Mouse (Mus musculus) C3H10T1/2 (cell line): ENCODE results near the gene Dnaja3. TPM values are rescaled to one million over a fixed set of nuclear protein-coding genes. Genes with fewer than 3 reads are reported as not detected.

Source experiments
- polyA plus RNA-seq, 2 experiments: library from polyadenylated mRNA; unstranded; fragments of >200 nt; fragmentation: generic; extraction: Trizol; gene quantifications; one replicate each; pipeline ENCODE4 v1.2.1; 2012; ENCODE audit warnings: missing spikeins in 2 of 2

Gene Dnaja3
- polyA plus RNA-seq: 10 to 100 TPM in 1 of 2 experiments, 1 to 10 TPM in 1; 5.6 to 20.4 TPM

DNA sequence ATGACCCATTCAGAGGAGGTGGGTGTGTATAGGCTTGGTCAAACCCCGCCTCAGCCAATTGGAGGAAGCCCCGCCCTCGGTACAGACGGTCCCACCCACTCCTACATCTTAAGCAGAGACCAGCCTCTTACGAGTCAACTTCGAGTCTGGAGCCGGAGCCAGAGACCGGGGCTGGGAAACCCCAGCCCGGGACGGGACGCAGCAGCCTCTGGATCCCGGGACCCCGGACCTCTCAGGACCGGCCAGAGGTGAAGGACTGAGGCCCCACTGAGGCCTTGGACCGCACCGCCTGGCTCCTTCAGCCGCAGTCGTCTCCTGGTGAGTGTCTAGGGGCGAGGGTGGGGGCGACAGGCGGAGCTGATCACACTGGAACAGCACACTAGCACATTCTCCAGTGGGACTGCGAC lies at the start of gene Dnaja3, which contains the start of gene Vasn:
Dnaja3 (plus strand) TSS at position 159 of the 407 bp plus-strand sequence.
Vasn (plus strand) TSS at position 111 of the 407 bp plus-strand sequence.

GRCm38 (mm10) chr16:4593971-4594813 lies 45.6 kb upstream of the Dnaja3 start, which contains the start of gene Glis2:
Gene Glis2, plus strand, starts transcription at chr16:4594713.

GRCm38 (mm10) chr16:4624481-4625110 lies 15.2 kb upstream of the Dnaja3 start, which contains the start of gene Pam16:
Gene Pam16, minus strand, starts transcription at chr16:4624988.

GRCm38 (mm10) chr16:4679121-4680018 lies 39.6 kb downstream of the Dnaja3 start, which contains the start of gene Coro7:
Gene Coro7, minus strand, starts transcription at chr16:4679777.

GRCm38 (mm10) chr16:4718753-4719518 lies 79.1 kb downstream of the Dnaja3 start, which contains the start of gene Nmral1:
Gene Nmral1, minus strand, starts transcription at chr16:4719356.

GRCm38 (mm10) chr16:4725780-4726527 lies 86.2 kb downstream of the Dnaja3 start, which contains the start of gene Hmox2:
Gene Hmox2, plus strand, starts transcription at chr16:4726361.

Other genes starting within 250 kb of the Dnaja3 start
- 1 to 10 TPM in 1 of 2 experiments, under 1 TPM in 1; 0.34 to 2.3 TPM for gene Adcy9, start 219.5 kb upstream of the Dnaja3 start, polyA plus RNA-seq
- 1 to 10 TPM in 1 of 2 experiments, under 1 TPM in 1; 0.15 to 2.3 TPM for gene Srl, start 98.2 kb upstream of the Dnaja3 start, polyA plus RNA-seq
- gene Tfap4, start 80.1 kb upstream of the Dnaja3 start, polyA plus RNA-seq: 1 to 10 TPM; 5.2 to 6.2 TPM
- 10 to 100 TPM; 14.0 to 57.8 TPM for gene Glis2, start 45.3 kb upstream of the Dnaja3 start, polyA plus RNA-seq
- gene Pam16, start 15.0 kb upstream of the Dnaja3 start, polyA plus RNA-seq: 10 to 100 TPM; 54.9 to 95.1 TPM
- gene Vasn, start within 50 bp of the Dnaja3 start, polyA plus RNA-seq: 100 to 1,000 TPM in 1 of 2 experiments, 10 to 100 TPM in 1; 20.8 to 159 TPM
- gene Coro7, start 39.8 kb downstream of the Dnaja3 start, polyA plus RNA-seq: 10 to 100 TPM in 1 of 2 experiments, 1 to 10 TPM in 1; 5.2 to 12.2 TPM
- 10 to 100 TPM; 43.3 to 45.4 TPM for gene Nmral1, start 79.4 kb downstream of the Dnaja3 start, polyA plus RNA-seq
- 10 to 100 TPM; 49.6 to 70.0 TPM for gene Hmox2, start 86.4 kb downstream of the Dnaja3 start, polyA plus RNA-seq
- gene Cdip1, start 150.3 kb downstream of the Dnaja3 start, polyA plus RNA-seq: 10 to 100 TPM; 10.3 to 27.1 TPM
- gene 4930562C15Rik, start 195.4 kb downstream of the Dnaja3 start, polyA plus RNA-seq: under 1 TPM in 1 of 2 experiments, not detected in 1; 0.33 TPM
- 10 to 100 TPM; 44.1 to 52.2 TPM for gene Ubald1, start 240.3 kb downstream of the Dnaja3 start, polyA plus RNA-seq
- 10 to 100 TPM; 23.3 to 82.4 TPM for gene Mgrn1, start 246.3 kb downstream of the Dnaja3 start, polyA plus RNA-seq